Mouse (Mus musculus): ENCODE data around the gene Bgn. TPM values are rescaled to one million over a fixed set of nuclear protein-coding genes. Genes with fewer than 3 reads are reported as not detected.

The Bgn gene
- polyA plus RNA-seq, 1 experiment from 2014 or later = 75.2 TPM

DNA sequence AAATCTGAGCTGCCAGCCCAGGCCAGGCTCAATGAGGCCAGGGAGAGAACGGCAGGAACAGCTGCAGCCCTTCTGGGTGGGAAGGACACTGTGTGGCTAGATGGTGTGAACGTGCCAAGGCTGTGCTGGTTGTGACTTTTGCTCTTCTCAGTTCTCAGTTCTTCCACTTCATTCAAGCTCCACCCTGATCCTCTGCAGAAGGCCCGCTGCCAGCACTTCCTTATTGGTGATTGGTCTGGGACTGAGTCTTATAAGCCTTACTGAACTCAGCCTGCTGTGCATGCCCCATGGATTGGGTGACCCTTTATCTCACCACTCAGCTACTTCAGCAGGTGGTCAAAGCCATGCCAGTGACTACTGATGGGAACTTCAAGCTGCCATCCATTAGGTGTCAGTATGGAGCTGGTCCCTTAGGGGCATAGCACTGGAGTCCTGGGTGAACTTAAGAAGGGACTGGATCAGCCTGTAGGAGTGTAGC is 43.0 kb downstream of the Bgn start:
- no peak overlapping the region for H3K9ac ChIP-seq
- no peak for ATAC-seq (ENCODE audit: insufficient read depth, low FRiP score, low read depth)
- H3K27ac ChIP-seq = no peak overlapping the region
- WGBS = 59% methylated on average over 3 of the region's 3 CpGs
- H3K9me3 ChIP-seq = no peaks in the 10 kb centered on the region
- H3K36me3 ChIP-seq = no peaks in the 10 kb centered on the region
- H3K4me1 ChIP-seq = no peaks in the 10 kb centered on the region
- H3K27me3 ChIP-seq (replicated peaks) = no peaks in the 10 kb centered on the region
- no peak overlapping the region for H3K4me3 ChIP-seq (replicated peaks)
- no peak overlapping the region for H3K4me2 ChIP-seq

DNA sequence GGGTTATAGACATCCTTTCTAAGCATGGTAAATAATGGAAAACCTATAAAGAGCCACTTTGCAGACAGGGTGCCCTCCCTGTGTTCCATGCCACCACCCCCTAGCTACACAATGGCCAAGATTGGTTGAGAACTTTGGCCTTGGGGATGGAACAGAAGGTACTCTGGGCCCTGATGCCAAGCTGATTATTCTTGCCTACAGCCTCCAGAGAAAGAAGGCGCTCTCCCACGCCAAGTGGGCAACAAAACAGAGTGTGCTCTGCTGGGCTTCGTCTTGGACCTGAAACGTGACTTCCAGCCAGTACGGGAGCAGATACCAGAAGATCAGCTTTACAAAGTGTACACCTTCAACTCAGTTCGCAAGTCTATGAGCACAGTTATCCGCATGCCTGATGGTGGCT is 54.5 kb downstream of the Bgn start:
- Histone ChIP-seq H3K36me3 (no peaks in the 10 kb centered on the region), H3K27ac (no peak overlapping the region), H3K4me3 (replicated peaks) (no peak overlapping the region), H3K9me3 (no peaks in the 10 kb centered on the region), H3K9ac (no peak overlapping the region), H3K27me3 (replicated peaks) (no peaks in the 10 kb centered on the region), H3K4me2 (no peak overlapping the region), H3K4me1 (no peaks in the 10 kb centered on the region)
- ATAC-seq (ENCODE audit: insufficient read depth, low FRiP score, low read depth) = no peak
- WGBS = 74% methylated on average over 7 of the region's 7 CpGs

DNA sequence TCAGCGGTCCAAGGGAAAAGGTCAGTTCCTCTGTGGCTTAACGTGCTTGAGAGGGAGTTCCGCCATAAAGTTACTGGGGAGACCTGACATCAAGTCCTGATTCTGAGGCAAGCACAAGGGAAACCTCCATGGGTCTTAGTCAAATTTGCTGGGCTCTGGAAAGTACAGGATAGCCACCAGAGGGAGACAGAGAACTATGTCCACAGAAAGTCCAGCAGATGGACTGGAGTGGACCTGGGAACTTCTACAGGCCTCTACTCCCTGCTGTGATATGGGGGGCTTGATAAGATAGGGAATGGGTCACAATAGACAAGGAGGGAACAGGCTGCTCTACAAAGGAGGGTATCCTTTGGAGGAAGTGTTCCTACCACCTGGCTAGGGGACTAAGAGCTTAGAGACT is 59.9 kb downstream of the Bgn start:
- Histone ChIP-seq H3K9ac (no peak overlapping the region), H3K27ac (no peak overlapping the region), H3K4me1 (no peaks in the 10 kb centered on the region), H3K36me3 (no peaks in the 10 kb centered on the region), H3K4me2 (no peak overlapping the region), H3K9me3 (no peaks in the 10 kb centered on the region), H3K4me3 (replicated peaks) (no peak overlapping the region), H3K27me3 (replicated peaks) (no peaks in the 10 kb centered on the region)
- WGBS = 61% methylated on average over 3 of the region's 3 CpGs
- ATAC-seq (ENCODE audit: insufficient read depth, low FRiP score, low read depth) = no peak

Other genes starting within 250 kb of the Bgn start
- 0.30 and 0.81 TPM in 2 replicates for gene Xlr4c, start 240.5 kb upstream of the Bgn start, polyA plus RNA-seq (2015; fragmentation: Nextera tagmentation; extraction: Ambion mirVana)
- not detected in 2 replicates for gene Xlr3c, start 218.2 kb upstream of the Bgn start, polyA plus RNA-seq (2015; fragmentation: Nextera tagmentation; extraction: Ambion mirVana)
- gene Xlr5a, start 190.6 kb upstream of the Bgn start, polyA plus RNA-seq (2015; fragmentation: Nextera tagmentation; extraction: Ambion mirVana) = not detected in 2 replicates
- gene Xlr5c, start 190.6 kb upstream of the Bgn start, polyA plus RNA-seq (2015; fragmentation: Nextera tagmentation; extraction: Ambion mirVana) = not detected in 2 replicates
- not detected in 2 replicates for gene Gm45015, start 146.8 kb upstream of the Bgn start, polyA plus RNA-seq (2015; fragmentation: Nextera tagmentation; extraction: Ambion mirVana)
- gene Zfp275, start 141.0 kb upstream of the Bgn start, polyA plus RNA-seq (2015; fragmentation: Nextera tagmentation; extraction: Ambion mirVana) = 11.2 and 11.8 TPM in 2 replicates
- gene Gm18336, start 84.9 kb upstream of the Bgn start, polyA plus RNA-seq (2015; fragmentation: Nextera tagmentation; extraction: Ambion mirVana) = not detected in 2 replicates
- gene Zfp92, start 72.5 kb upstream of the Bgn start, polyA plus RNA-seq (2015; fragmentation: Nextera tagmentation; extraction: Ambion mirVana) = 0.21 and 0.40 TPM in 2 replicates
- 1.2 and 3.9 TPM in 2 replicates for gene Trex2, start 48.3 kb upstream of the Bgn start, polyA plus RNA-seq (2015; fragmentation: Nextera tagmentation; extraction: Ambion mirVana)
- 54.1 and 58.7 TPM in 2 replicates for gene Haus7, start 24.6 kb upstream of the Bgn start, polyA plus RNA-seq (2015; fragmentation: Nextera tagmentation; extraction: Ambion mirVana)
- 0.19 and 0.31 TPM in 2 replicates for gene Atp2b3, start 19.5 kb downstream of the Bgn start, polyA plus RNA-seq (2015; fragmentation: Nextera tagmentation; extraction: Ambion mirVana)
- 15.0 and 16.9 TPM in 2 replicates for gene Dusp9, start 155.8 kb downstream of the Bgn start, polyA plus RNA-seq (2015; fragmentation: Nextera tagmentation; extraction: Ambion mirVana)
- 17.7 and 20.4 TPM in 2 replicates for gene Pnck, start 176.5 kb downstream of the Bgn start, polyA plus RNA-seq (2015; fragmentation: Nextera tagmentation; extraction: Ambion mirVana)
- gene Slc6a8, start 189.5 kb downstream of the Bgn start, polyA plus RNA-seq (2015; fragmentation: Nextera tagmentation; extraction: Ambion mirVana) = 6.8 and 7.1 TPM in 2 replicates
- 270 and 283 TPM in 2 replicates for gene Bcap31, start 232.6 kb downstream of the Bgn start, polyA plus RNA-seq (2015; fragmentation: Nextera tagmentation; extraction: Ambion mirVana)
- gene Abcd1, start 233.0 kb downstream of the Bgn start, polyA plus RNA-seq (2015; fragmentation: Nextera tagmentation; extraction: Ambion mirVana) = 18.6 and 19.5 TPM in 2 replicates